Mouse (Mus musculus): ENCODE measurements at regions not wholly inside any gene's neighbourhood (a gene's known extent, or its start where the extent isn't known, plus 50 kb on each side); places are given as distances from the start of the nearest gene placed in this dataset.

DNA sequence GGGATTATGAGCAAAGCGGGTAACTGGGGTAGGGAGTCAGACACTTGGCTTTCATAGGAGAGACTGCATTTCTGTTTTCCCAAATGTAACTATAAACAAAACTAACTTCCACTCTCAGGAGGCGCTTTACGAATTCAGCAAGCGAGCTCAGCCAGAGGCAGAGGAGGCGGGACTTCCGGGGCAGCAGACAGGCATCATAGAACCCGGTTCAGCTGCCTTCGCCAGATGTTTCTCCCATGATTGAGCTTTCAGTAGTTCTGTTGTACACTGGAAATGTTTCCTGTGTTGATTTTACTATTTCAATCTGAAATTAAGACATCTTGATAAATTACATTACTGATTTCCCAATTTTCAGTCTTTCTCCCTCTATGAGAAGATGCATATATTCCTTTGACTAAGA is 92.9 kb downstream of the Zfp365 start:
- Histone ChIP-seq H3K27ac (ENCODE audit: low read depth, low read length) (no peak overlapping the region), H3K9me3 (replicated peaks; ENCODE audit: control insufficient read depth, low read length) (no peaks in the 10 kb centered on the region), H3K27me3 (ENCODE audit: control insufficient read depth, insufficient read depth, low read length) (no peaks in the 10 kb centered on the region), H3K4me1 (ENCODE audit: control insufficient read depth, insufficient read depth, low read length) (no peaks in the 10 kb centered on the region), H3K9ac (ENCODE audit: low read depth, low read length) (no peak overlapping the region), H3K4me3 (ENCODE audit: low read depth, low read length) (no peak overlapping the region), H3K4me2 (no peak overlapping the region), H3K36me3 (ENCODE audit: control insufficient read depth, insufficient read depth, low read length) (no peaks in the 10 kb centered on the region)
- WGBS (ENCODE audit: insufficient replicate concordance) = 81% methylated on average over 8 of the region's 8 CpGs
- no peak for ATAC-seq (replicated peaks; ENCODE audit: insufficient number of reproducible peaks, low FRiP score, low TSS enrichment)

DNA sequence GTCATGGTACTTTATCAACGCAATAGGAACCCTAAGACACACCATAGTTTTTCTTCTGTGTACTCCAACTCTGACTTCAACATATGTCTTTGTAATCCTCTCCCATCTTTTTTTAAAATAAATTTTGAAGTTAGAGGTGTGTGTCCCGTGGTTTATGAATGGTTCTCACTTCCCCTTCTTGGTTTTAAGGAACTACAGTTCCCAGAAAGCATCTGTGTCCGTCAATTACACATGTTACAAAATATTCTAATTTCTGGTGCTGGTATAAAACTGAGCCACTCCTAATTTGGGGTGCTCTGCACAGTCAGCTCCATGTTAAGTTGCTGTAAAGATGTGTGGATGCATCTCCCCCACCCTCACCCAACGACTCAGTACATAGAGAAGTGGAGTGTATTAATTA is 98.6 kb downstream of the Zfp365 start:
- H3K9ac ChIP-seq (ENCODE audit: low read depth, low read length) = no peak overlapping the region
- no peaks in the 10 kb centered on the region for H3K36me3 ChIP-seq (ENCODE audit: control insufficient read depth, insufficient read depth, low read length)
- H3K27me3 ChIP-seq (ENCODE audit: control insufficient read depth, insufficient read depth, low read length) = no peaks in the 10 kb centered on the region
- no peak overlapping the region for H3K4me2 ChIP-seq
- no peaks in the 10 kb centered on the region for H3K4me1 ChIP-seq (ENCODE audit: control insufficient read depth, insufficient read depth, low read length)
- no peak overlapping the region for H3K27ac ChIP-seq (ENCODE audit: low read depth, low read length)
- WGBS (ENCODE audit: insufficient replicate concordance) = 74% methylated on average over 4 of the region's 4 CpGs
- no peak overlapping the region for H3K4me3 ChIP-seq (ENCODE audit: low read depth, low read length)
- ATAC-seq (replicated peaks; ENCODE audit: insufficient number of reproducible peaks, low FRiP score, low TSS enrichment) = no peak
- H3K9me3 ChIP-seq (replicated peaks; ENCODE audit: control insufficient read depth, low read length) = no peaks in the 10 kb centered on the region

DNA sequence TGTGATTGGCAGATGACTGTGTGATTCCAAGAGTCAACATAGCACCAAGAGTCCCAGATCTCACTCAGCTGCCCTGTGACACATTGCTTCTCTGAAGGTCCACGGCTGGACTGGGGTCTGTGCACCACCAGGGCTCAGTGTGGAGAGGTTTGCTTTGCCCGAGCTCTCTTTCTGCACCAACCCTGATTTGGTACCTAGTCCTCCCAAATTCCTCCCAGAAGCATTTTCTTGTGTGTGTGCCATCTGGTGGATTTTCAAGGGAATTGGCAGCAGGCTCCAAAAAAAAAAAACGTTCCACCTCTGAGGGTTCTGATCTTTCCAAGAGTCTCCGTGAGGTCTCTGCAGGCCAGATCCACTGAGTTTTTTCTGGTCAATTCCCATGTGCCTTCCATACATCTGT is 107.3 kb downstream of the Zfp365 start:
- WGBS (ENCODE audit: insufficient replicate concordance) = 34% methylated on average over 4 of the region's 4 CpGs
- Histone ChIP-seq H3K27me3 (ENCODE audit: control insufficient read depth, insufficient read depth, low read length) (no peaks in the 10 kb centered on the region), H3K4me2 (no peak overlapping the region)

DNA sequence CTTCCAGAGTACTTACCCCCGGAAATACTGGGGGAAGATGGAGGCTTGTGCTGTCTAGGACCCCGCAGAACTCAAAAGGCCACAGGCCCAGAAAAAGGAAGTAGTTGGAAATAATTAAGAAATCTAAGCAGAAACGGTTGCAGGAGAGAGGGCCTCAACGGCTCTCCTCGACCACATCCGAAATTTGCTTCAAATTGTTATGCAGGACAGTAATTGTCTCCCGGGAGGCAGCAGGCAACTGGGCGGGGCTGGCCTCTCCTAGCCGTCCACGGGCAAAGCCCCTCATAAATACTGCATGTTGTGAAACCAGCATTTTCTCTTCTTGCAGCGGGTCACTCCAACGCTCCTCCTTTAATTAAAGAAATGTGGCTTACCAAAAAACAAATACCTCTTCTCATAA is 107.8 kb downstream of the Zfp365 start:
- no peaks in the 10 kb centered on the region for H3K4me1 ChIP-seq (ENCODE audit: control insufficient read depth, insufficient read depth, low read length)
- ATAC-seq (replicated peaks; ENCODE audit: insufficient number of reproducible peaks, low FRiP score, low TSS enrichment) = no peak
- H3K9me3 ChIP-seq (replicated peaks; ENCODE audit: control insufficient read depth, low read length) = no peaks in the 10 kb centered on the region
- no peaks in the 10 kb centered on the region for H3K36me3 ChIP-seq (ENCODE audit: control insufficient read depth, insufficient read depth, low read length)
- no peak overlapping the region for H3K4me2 ChIP-seq
- no peak overlapping the region for H3K4me3 ChIP-seq (ENCODE audit: low read depth, low read length)
- H3K27ac ChIP-seq (ENCODE audit: low read depth, low read length) = no peak overlapping the region
- 69% methylated on average over 12 of the region's 12 CpGs for WGBS (ENCODE audit: insufficient replicate concordance)
- no peaks in the 10 kb centered on the region for H3K27me3 ChIP-seq (ENCODE audit: control insufficient read depth, insufficient read depth, low read length)
- H3K9ac ChIP-seq (ENCODE audit: low read depth, low read length) = no peak overlapping the region

More for the DNA sequence above, 107.3 kb downstream of the Zfp365 start:
- no peaks in the 10 kb centered on the region for H3K4me1 ChIP-seq (ENCODE audit: control insufficient read depth, insufficient read depth, low read length)
- H3K4me3 ChIP-seq (ENCODE audit: low read depth, low read length) = no peak overlapping the region
- H3K27ac ChIP-seq (ENCODE audit: low read depth, low read length) = no peak overlapping the region
- no peak for ATAC-seq (replicated peaks; ENCODE audit: insufficient number of reproducible peaks, low FRiP score, low TSS enrichment)
- no peak overlapping the region for H3K9ac ChIP-seq (ENCODE audit: low read depth, low read length)
- H3K9me3 ChIP-seq (replicated peaks; ENCODE audit: control insufficient read depth, low read length) = no peaks in the 10 kb centered on the region
- no peaks in the 10 kb centered on the region for H3K36me3 ChIP-seq (ENCODE audit: control insufficient read depth, insufficient read depth, low read length)

DNA sequence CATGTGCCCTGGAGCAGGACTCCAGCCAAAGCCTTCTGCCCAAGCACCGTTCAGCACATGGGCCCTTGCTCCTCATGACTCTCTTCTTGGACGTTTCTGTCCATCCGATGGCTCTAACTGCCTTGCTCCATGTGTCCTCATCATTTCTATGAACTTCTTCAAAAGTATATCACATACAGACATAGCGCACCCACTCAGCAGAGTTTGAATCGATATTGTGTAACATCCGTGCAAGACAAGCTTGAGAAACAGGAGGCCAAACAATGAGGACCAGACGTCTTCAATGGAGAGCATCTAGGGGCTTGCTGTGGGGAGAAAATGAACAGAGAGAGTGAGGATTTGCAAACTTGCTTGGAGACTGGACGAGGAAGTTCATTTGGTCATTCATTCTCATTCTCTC is 110.3 kb downstream of the Zfp365 start:
- no peak overlapping the region for H3K9ac ChIP-seq (ENCODE audit: low read depth, low read length)
- no peaks in the 10 kb centered on the region for H3K4me1 ChIP-seq (ENCODE audit: control insufficient read depth, insufficient read depth, low read length)
- no peaks in the 10 kb centered on the region for H3K36me3 ChIP-seq (ENCODE audit: control insufficient read depth, insufficient read depth, low read length)
- ATAC-seq (replicated peaks; ENCODE audit: insufficient number of reproducible peaks, low FRiP score, low TSS enrichment) = no peak
- H3K27ac ChIP-seq (ENCODE audit: low read depth, low read length) = no peak overlapping the region
- H3K4me3 ChIP-seq (ENCODE audit: low read depth, low read length) = no peak overlapping the region
- WGBS (ENCODE audit: insufficient replicate concordance) = 79% methylated on average over 8 of the region's 8 CpGs
- no peak overlapping the region for H3K4me2 ChIP-seq
- H3K9me3 ChIP-seq (replicated peaks; ENCODE audit: control insufficient read depth, low read length) = peaks cover 2% of the 10 kb centered on the region; the same call in 1 of the 2 replicates
- no peaks in the 10 kb centered on the region for H3K27me3 ChIP-seq (ENCODE audit: control insufficient read depth, insufficient read depth, low read length)

DNA sequence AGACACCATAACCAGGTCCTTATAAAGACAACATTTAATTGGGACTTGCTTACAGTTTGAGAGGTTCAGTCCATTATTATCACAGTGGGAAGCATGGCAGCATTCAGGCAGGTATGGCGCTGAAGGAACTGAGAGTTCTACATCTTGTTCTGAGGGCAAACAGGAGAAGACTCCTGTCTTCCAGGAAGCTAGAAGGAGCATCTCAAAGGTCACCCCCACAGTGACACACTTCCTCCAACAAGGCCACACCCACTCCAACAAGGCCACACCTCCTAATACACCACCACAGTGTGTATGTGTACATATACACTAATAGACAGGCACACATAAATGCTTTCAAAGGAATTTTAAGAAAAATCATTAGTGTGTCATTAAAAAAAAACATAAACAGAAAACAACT is 110.8 kb downstream of the Zfp365 start:
- Histone ChIP-seq H3K4me2 (no peak overlapping the region), H3K9ac (ENCODE audit: low read depth, low read length) (no peak overlapping the region), H3K27ac (ENCODE audit: low read depth, low read length) (no peak overlapping the region), H3K4me3 (ENCODE audit: low read depth, low read length) (no peak overlapping the region), H3K4me1 (ENCODE audit: control insufficient read depth, insufficient read depth, low read length) (no peaks in the 10 kb centered on the region), H3K27me3 (ENCODE audit: control insufficient read depth, insufficient read depth, low read length) (no peaks in the 10 kb centered on the region), H3K9me3 (replicated peaks; ENCODE audit: control insufficient read depth, low read length) (peaks cover 2% of the 10 kb centered on the region; the same call in 1 of the 2 replicates), H3K36me3 (ENCODE audit: control insufficient read depth, insufficient read depth, low read length) (no peaks in the 10 kb centered on the region)
- ATAC-seq (replicated peaks; ENCODE audit: insufficient number of reproducible peaks, low FRiP score, low TSS enrichment) = no peak
- 88% methylated on average over 1 of the region's 1 CpGs for WGBS (ENCODE audit: insufficient replicate concordance)

DNA sequence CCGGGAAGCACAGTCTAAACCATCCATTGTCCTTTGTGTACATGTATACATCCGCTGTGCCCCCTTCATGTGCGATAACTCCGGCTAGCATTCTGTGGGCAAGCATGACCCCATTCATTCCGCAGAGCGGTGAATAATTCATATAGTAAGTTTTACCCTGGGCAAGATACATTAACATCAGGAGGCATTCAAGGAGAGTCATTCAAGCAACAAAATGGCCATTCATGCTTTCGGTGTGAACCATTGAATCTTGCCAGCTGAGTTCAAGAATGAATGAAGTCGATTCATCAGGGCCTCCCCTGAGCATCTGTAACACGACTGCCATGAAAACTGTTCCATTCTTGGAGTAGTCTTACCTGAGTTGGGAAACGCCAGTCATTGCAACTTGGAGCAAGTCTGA is 113.5 kb downstream of the Zfp365 start:
- ATAC-seq (replicated peaks; ENCODE audit: insufficient number of reproducible peaks, low FRiP score, low TSS enrichment) = no peak
- H3K4me2 ChIP-seq = no peak overlapping the region
- H3K4me3 ChIP-seq (ENCODE audit: low read depth, low read length) = no peak overlapping the region
- no peak overlapping the region for H3K9ac ChIP-seq (ENCODE audit: low read depth, low read length)
- H3K4me1 ChIP-seq (ENCODE audit: control insufficient read depth, insufficient read depth, low read length) = no peaks in the 10 kb centered on the region
- peaks cover 2% of the 10 kb centered on the region; the same call in 1 of the 2 replicates for H3K9me3 ChIP-seq (replicated peaks; ENCODE audit: control insufficient read depth, low read length)
- no peak overlapping the region for H3K27ac ChIP-seq (ENCODE audit: low read depth, low read length)
- no peaks in the 10 kb centered on the region for H3K27me3 ChIP-seq (ENCODE audit: control insufficient read depth, insufficient read depth, low read length)
- 88% methylated on average over 10 of the region's 10 CpGs for WGBS (ENCODE audit: insufficient replicate concordance)
- no peaks in the 10 kb centered on the region for H3K36me3 ChIP-seq (ENCODE audit: control insufficient read depth, insufficient read depth, low read length)

DNA sequence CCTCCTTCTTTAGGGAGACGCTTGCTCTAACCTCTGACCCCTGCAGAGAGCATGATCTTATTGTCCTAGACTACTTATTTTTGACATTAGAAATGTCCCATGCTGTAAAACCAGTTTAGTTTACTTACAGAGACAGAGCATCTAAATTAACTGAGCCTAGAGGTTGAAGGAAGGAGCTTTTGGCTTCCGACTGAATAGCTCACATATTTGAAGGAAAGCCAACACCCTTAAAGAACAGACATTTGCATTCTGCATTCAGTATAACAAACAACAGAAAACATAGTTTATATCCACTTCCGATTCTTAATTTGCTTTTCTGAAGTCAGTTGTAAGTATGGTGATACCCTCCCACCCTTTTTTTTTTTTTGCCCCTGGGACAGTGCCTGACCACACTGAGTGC is 119.3 kb downstream of the Zfp365 start:
- H3K36me3 ChIP-seq (ENCODE audit: control insufficient read depth, insufficient read depth, low read length) = no peaks in the 10 kb centered on the region
- H3K27ac ChIP-seq (ENCODE audit: low read depth, low read length) = no peak overlapping the region
- 0 out of 2 replicates have a peak, but pooled peaks cover 2% of the 10 kb centered on the region for H3K4me1 ChIP-seq (ENCODE audit: control insufficient read depth, insufficient read depth, low read length)
- no peaks in the 10 kb centered on the region for H3K27me3 ChIP-seq (ENCODE audit: control insufficient read depth, insufficient read depth, low read length)
- 81% methylated on average over 3 of the region's 3 CpGs for WGBS (ENCODE audit: insufficient replicate concordance)
- peaks cover 2% of the 10 kb centered on the region; the same call in 1 of the 2 replicates for H3K9me3 ChIP-seq (replicated peaks; ENCODE audit: control insufficient read depth, low read length)
- no peak overlapping the region for H3K9ac ChIP-seq (ENCODE audit: low read depth, low read length)
- no peak overlapping the region for H3K4me3 ChIP-seq (ENCODE audit: low read depth, low read length)
- no peak for ATAC-seq (replicated peaks; ENCODE audit: insufficient number of reproducible peaks, low FRiP score, low TSS enrichment)
- H3K4me2 ChIP-seq = no peak overlapping the region

DNA sequence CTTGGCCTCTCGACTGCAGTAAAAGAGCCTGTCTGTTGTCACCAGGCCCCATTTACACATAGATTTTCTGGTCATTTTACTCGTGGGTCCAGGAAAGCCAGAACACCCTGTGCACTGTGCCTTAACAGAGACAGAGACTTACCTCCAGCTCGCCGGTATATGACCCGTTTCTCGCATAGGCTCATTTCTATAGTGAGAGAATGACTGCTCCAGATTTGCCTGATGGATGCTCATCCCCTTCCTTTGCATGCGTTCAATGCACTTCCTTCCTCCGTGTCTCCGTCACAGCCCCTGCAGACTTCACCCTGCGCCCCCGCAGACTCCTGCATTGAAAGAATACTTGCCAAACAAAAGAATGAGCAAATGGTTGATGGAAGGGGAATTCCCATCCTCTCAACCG is 122.8 kb downstream of the Zfp365 start:
- Histone ChIP-seq H3K9me3 (replicated peaks; ENCODE audit: control insufficient read depth, low read length) (no peaks in the 10 kb centered on the region), H3K27me3 (ENCODE audit: control insufficient read depth, insufficient read depth, low read length) (no peaks in the 10 kb centered on the region), H3K4me3 (ENCODE audit: low read depth, low read length) (no peak overlapping the region), H3K4me2 (no peak overlapping the region), H3K27ac (ENCODE audit: low read depth, low read length) (no peak overlapping the region), H3K36me3 (ENCODE audit: control insufficient read depth, insufficient read depth, low read length) (no peaks in the 10 kb centered on the region), H3K4me1 (ENCODE audit: control insufficient read depth, insufficient read depth, low read length) (0 out of 2 replicates have a peak, but pooled peaks cover 2% of the 10 kb centered on the region), H3K9ac (ENCODE audit: low read depth, low read length) (no peak overlapping the region)
- ATAC-seq (replicated peaks; ENCODE audit: insufficient number of reproducible peaks, low FRiP score, low TSS enrichment) = no peak
- WGBS (ENCODE audit: insufficient replicate concordance) = 72% methylated on average over 12 of the region's 12 CpGs

Data from heart, embryonic 11.5 days (tissue).